Mouse (Mus musculus): ENCODE measurements around the gene Ccdc124.

Ccdc124 gene

DNA sequence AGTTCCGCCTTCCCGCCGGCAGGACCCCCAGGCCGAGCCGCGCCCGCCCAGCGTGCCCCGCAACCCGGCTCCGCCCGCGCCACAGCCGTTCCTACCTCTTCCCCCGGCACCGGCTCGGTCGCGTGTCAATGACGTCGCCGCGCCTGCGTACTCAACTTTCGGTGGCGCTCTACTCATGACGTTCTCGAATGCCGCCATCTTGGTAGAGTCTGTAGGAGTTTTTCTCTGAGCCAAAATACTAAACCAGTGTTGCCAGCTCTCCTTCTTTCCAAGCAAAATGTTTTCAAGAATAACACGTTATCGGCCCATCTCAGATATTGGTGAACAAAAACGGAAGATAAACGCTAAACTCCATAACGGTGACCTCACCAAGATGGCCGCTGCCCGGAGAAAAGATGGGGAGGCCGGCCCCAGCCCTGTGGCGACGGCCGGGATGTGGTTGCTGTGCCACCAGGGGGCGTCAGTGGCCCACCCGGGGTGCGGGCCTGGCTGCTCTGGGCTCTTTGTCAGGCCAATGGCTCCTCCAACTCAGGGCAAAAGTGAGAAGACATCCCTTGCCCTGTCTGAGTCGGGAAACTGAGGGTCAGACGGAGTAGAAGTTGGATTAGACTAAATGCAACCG is at the start of gene Ccdc124:
Gene Ccdc124, minus strand, starts transcription at position 572 of the 622 bp plus-strand sequence.
- peak; percentile 91 to 96 for DNase-seq (ENCODE audit: low spot score in 2 of 2)

DNA sequence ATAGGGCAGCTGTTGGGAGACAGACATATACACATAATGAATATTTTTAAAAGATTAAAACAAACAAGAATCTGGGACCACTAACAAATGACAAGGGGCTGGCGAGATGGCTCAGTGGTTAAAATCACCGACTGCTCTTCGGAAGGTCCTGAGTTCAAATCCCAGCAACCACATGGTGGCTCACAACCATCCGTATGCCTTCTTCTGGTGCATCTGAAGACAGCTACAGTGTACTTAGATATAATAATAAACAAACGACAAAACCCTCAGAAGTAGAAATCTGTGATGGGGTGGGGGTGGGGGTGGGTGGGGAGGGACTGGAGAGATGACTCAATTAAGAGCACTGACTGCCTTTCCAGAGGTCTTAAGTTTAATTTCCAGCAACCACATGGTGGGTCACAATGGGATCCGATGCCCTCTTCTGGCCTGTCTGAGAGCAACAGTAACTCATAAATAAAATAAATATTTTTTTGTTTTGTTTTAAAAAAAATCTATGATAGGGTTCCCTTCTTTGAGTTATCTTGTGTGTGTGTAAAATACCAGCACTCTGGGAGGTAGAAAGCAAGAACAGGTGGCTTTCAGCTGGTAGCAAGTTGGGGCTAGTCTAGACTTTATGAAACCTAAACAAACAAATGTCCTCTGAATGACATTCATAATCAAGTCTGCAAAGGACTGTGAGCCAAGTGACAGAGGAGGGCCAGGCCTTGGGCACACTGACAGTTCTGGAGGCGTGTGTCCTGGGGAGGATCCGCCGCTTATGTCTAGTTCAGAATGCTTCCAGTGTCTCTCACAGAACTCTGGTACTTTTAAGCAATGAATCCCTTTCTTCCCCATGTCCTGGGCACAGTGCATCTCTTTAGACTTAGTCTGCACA is 46.6 kb upstream of the Ccdc124 start:
- no peak for DNase-seq (ENCODE audit: low spot score in 2 of 2)

DNA sequence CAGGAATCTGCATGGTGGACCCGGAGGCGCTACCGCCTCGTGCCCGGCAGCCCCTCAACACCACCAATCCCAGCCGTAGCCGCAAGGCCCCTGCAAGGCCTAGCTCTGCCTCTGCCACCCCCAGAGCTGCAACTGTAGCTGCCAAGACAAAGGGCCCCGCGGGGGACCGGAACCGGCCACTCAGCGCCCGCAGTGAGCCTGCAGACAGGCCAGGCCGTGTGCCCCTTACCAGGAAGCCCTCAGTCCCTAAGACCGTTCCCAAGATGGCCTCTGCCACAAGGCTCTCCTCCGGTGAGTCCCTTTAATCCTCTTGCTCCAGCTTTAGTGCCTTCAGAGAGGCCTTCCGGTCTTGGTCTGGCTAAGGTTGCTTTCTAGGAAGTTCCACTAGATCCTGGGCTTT is 41.0 kb upstream of the Ccdc124 start:
- DNase-seq (ENCODE audit: low spot score in 2 of 2) = no peak

DNA sequence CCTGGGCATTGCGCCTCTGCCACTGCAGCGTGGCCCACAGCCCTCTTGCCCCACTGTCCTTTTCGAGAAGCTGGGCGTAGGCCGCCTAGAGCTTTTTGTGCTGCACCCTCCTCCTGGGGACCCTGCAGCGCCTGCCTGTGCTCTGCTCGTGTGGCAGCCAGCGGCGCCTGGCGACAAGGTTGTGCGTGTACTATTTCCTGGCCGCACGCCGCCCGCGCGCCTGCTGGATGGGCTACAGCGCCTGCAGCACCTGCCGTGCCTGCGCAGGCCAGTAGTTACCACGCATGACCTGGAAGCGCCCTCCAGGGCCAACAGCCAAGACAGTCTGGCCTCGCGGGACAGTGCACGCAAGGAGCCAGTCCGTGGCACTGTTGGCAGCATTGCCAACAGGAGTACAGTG is 39.8 kb upstream of the Ccdc124 start:
- no peak for DNase-seq (ENCODE audit: low spot score in 2 of 2)

GRCm38 (mm10) chr8:70912955-70913354 is 39.2 kb upstream of the Ccdc124 start:
- no peak for DNase-seq (ENCODE audit: low spot score in 2 of 2)

GRCm38 (mm10) chr8:70911596-70911995 is 37.9 kb upstream of the Ccdc124 start:
- DNase-seq (ENCODE audit: low spot score in 2 of 2) = no peak

DNA sequence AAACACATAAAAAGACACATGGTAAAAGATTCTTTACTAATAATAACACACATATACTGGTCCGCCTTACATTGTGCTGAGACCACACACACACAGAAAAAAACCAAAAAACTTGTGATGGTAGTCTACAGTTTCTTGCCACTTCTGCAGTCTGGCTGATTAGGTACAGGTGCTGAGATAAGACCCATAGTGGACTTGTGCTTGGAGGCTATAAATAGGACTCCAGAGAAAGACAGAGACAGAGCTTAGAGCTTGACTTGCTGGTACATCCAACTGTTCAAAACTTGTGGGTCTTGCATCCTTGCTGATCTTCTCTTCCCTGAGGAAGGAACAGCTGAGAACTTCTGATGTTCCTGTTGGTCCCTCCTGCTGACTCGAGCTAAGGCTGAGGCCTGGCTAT is 33.8 kb upstream of the Ccdc124 start:
- DNase-seq (ENCODE audit: low spot score in 2 of 2) = no peak

- peak; percentile 35 to 55 for DNase-seq (ENCODE audit: low spot score in 2 of 2)
Observed at GRCm38 (mm10) chr8:70905831-70906736, 32.3 kb upstream of the Ccdc124 start, which contains the start of gene Map1s. Gene Map1s (plus strand): TSS chr8:70905932.

- no peak for DNase-seq (ENCODE audit: low spot score in 2 of 2)
Observed at GRCm38 (mm10) chr8:70905463-70905830, 31.7 kb upstream of the Ccdc124 start.

- no peak for DNase-seq (ENCODE audit: low spot score in 2 of 2)
Observed at GRCm38 (mm10) chr8:70904532-70904931, 30.8 kb upstream of the Ccdc124 start.

DNA sequence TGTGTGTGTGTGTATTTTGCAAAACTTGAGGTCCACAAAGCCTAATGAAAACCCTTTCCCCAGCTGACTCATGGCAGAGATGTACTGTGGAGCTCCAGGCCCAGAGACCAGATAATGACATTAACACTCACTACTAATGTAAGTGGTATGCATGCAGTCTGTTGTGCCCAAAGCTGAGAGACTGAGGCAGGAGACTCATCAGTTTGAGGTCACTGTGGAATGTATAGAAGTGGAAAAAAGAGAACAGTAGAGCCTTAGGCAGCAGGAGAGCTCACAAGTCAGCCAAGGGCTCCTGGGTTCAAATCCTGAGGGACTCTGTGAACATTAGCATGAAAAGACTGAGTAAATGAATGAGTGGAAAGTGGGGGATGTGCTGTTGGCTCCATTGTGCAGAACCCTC is 29.8 kb upstream of the Ccdc124 start:
- no peak for DNase-seq (ENCODE audit: low spot score in 2 of 2)

DNA sequence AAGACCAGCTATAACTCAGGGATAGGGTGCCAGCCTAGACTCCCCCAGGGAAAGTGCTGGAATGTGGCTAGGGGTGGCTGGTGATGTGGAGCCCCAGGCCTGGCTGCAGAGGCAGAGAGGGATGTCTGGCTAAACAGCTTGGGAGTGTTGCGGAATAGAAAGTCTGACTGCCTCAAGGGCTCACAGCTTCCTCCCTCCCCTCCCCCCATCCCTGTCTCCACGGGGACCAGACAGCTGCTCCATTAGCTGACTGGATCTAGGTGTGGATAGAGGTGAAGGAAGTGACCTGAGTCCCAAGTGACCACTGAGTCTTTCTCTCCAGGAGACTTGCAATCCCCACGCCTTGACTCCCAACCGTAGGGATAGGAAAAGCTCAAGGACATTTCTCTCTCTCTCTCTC is 29.4 kb upstream of the Ccdc124 start:
- DNase-seq (ENCODE audit: low spot score in 2 of 2) = no peak

DNA sequence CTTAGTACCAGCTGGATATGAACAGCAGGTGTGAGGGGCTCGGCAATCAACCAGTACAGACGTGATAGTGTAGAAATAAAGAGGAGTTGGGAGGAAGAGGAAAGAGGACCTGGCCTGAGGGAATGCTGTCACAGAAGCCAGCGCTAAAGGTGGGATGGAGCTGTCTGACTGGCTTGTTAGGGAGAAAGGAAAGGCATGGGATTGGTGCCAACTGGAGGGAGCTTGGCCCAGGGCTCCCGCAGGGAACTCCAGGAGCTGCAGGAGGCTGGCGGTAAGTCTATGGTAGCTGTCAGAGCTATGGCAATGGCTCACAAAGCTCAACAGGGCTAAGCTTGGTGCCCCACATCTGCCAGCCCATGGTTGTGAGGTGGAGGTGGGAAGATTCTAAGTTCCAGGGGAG is 28.5 kb upstream of the Ccdc124 start:
- DNase-seq (ENCODE audit: low spot score in 2 of 2) = no peak

DNA sequence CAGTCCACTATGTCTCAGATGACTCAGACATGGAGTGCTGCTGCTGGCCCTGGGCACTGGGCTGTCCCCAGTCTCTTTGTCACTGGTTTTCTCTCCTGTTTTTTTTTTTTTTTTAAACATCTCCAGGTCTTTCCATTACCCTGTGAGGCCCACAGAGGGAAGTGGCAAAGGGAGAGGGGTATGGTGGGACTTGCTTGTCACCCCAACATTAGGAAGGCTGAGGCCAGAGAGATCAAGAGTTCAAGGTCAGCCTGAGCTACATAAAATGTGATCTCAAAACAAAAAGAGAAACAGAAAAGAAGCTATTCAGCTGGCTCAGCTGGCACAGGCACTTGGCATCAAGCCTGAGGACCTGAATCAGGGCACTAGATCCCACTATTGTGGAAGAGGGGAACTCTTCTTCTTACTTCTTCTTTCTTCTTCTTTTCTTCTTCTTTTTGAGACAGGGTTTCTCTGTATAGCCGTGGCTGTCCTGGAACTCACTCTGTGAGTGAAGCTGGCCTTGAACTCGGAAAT is 27.2 kb upstream of the Ccdc124 start:
- no peak for DNase-seq (ENCODE audit: low spot score in 2 of 2)

DNA sequence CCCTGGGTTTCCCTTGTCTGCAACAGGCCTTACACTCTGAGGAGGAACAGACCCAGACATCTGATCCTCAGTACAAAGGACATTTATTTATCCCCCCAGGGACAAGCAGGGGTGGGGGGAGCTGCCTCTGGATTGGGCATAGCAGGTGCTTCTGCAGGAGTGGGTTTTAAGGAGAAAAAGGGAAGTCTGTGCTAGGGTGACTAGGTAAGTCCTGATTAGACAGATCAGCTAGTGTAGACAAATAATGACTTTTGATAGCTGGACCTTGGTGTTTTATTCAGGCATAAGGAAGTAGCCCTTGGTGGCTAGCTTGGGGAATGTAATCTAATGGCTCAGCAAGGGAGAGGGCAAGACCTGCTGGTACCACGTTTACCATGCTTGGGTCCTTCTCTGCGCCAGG is 25.5 kb upstream of the Ccdc124 start:
- no peak for DNase-seq (ENCODE audit: low spot score in 2 of 2)

DNA sequence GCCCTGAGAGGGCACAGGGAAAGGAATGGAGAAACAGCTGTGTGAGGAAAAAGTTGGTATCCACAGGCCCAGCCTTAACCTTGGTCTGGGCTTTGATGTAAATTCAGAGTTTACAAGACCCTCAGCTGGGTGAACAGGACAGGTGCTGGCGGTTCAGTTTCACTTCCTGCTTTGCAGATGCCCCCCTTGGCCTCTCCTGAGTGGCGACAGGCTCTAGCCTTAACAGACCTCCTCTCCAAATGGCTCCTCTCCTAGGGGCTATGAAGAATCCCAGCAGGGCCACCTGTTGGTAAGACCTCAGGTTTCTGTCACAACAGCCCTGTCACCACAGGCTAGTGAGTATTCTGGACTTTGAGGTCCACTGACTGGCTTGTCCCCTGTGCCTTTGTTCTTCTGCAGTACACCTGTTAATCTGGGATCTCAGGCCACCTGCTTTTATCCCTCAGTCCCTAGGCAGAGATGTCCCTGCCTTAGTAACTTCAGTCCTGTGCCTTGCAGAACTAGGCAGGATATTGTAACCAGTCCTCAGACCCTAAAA is 25.0 kb upstream of the Ccdc124 start:
- DNase-seq (ENCODE audit: low spot score in 2 of 2) = no peak

- DNase-seq (ENCODE audit: low spot score in 2 of 2) = peak; percentile 76 to 81
Observed at GRCm38 (mm10) chr8:70897681-70898413, 24.1 kb upstream of the Ccdc124 start.

- peak; percentile 85 to 95 for DNase-seq (ENCODE audit: low spot score in 2 of 2)
Observed at GRCm38 (mm10) chr8:70897021-70897680, 23.4 kb upstream of the Ccdc124 start, which contains the start of gene Rpl18a. Gene Rpl18a (minus strand): TSS chr8:70897412.

- no peak for DNase-seq (ENCODE audit: low spot score in 2 of 2)
Observed at GRCm38 (mm10) chr8:70896316-70897020, 22.7 kb upstream of the Ccdc124 start.

All from urinary bladder, adult 18-20 months (tissue).